Mouse (Mus musculus) limb, embryonic 14.5 days (tissue): ENCODE data around the gene Rnf5. TPM values are rescaled to one million over a fixed set of nuclear protein-coding genes. Genes with fewer than 3 reads are reported as not detected.
A peak's percentile ranks its signal among the peaks of the same experiment; 100 is the strongest.

Experiments used
- ATAC-seq: fragments of 200-750 bp; cut with Nextera tagmentation; 2 replicates; pipeline ENCODE4 v1.8.0; 2017; ENCODE audit warnings: low read depth, moderate number of reproducible peaks, moderate TSS enrichment; ENCODE audit not compliant: low FRiP score
- DNase-seq: peaks from one replicate; pipeline ENCODE4 v3.0.0-alpha.2; 2015; ENCODE audit warnings: low spot score
- H3K27ac ChIP-seq: fragments of 300-500 bp; sonication (generic); replicated peaks from 2 replicates; pipeline ENCODE4 v1.5.1; 2014; ENCODE audit warnings: low read depth, mild to moderate bottlenecking, low read length, moderate library complexity, mixed read lengths
- H3K27me3 ChIP-seq: fragments of 300-500 bp; sonication (generic); 2 replicates; pipeline ENCODE4 v1.6.1; 2014; ENCODE audit warnings: low read length, mixed read lengths; ENCODE audit not compliant: control insufficient read depth, insufficient read depth
- H3K36me3 ChIP-seq: fragments of 300-500 bp; sonication (generic); 2 replicates; pipeline ENCODE4 v1.6.1; 2014; ENCODE audit warnings: mild to moderate bottlenecking, low read length, moderate library complexity, mixed read lengths; ENCODE audit not compliant: control insufficient read depth, insufficient read depth
- H3K4me1 ChIP-seq: fragments of 300-500 bp; sonication (generic); 2 replicates; pipeline ENCODE4 v1.6.1; 2014; ENCODE audit warnings: antibody characterized with exemption, low read length, mixed read lengths; ENCODE audit not compliant: control insufficient read depth, insufficient read depth
- H3K4me2 ChIP-seq: fragments of 300-500 bp; sonication (generic); replicated peaks from 2 replicates; pipeline ENCODE4 v1.6.1; 2014; ENCODE audit warnings: low read depth, mild to moderate bottlenecking, low read length, moderate library complexity; ENCODE audit not compliant: severe bottlenecking
- H3K4me3 ChIP-seq: fragments of 300-500 bp; sonication (generic); replicated peaks from 2 replicates; pipeline ENCODE4 v1.5.1; 2014; ENCODE audit warnings: low read length
- H3K9ac ChIP-seq: fragments of 300-500 bp; sonication (generic); 2 replicates; pipeline ENCODE4 v1.6.1; 2014; ENCODE audit warnings: mild to moderate bottlenecking, low read depth, low read length, moderate library complexity; ENCODE audit not compliant: severe bottlenecking
- H3K9me3 ChIP-seq: fragments of 300-500 bp; sonication (generic); 2 replicates; pipeline ENCODE4 v1.6.1; 2016; ENCODE audit warnings: low read length; ENCODE audit not compliant: control insufficient read depth
- POLR2A ChIP-seq: fragments of 200-500 bp; IDR thresholded peaks from 2 replicates; pipeline ENCODE4 v1.8.0; 2012; ENCODE audit warnings: inconsistent platforms, mild to moderate bottlenecking, moderate library complexity, borderline replicate concordance; ENCODE audit not compliant: insufficient read depth, insufficient read length; ENCODE audit errors: extremely low read depth
- whole genome bisulfite sequencing: fragments of 180-500 bp; shearing (Covaris S2); extraction: QIAGEN DNeasy Blood & Tissue Kit; methylation state at CpG from one replicate; pipeline ENCODE4 v1.1.7; 2014; 5-methylcytosine and 5-hydroxymethylcytosine counted together
- polyA plus RNA-seq, 2 experiments: library from polyadenylated mRNA; depleted of rRNA in 1 of 2; stranded (reverse) in 1 of 2; unstranded in 1 of 2; fragments of >200 nt; fragmentation: Nextera tagmentation in 1 of 2; extraction: Ambion mirVana in 1 of 2; gene quantifications; 2 replicates each; pipeline versions ENCODE4 v1.2.1 to v1.2.3; 2012 to 2014

Rnf5 gene
- polyA plus RNA-seq, 2 experiments, result 79.5 to 103 TPM

- ATAC-seq, result no peak
- Histone ChIP-seq H3K9ac (no peak overlapping the region), H3K4me1 (peaks cover 5% of the 10 kb centered on the region; the same call in 1 of the 2 replicates), H3K27ac (no peak overlapping the region), H3K4me2 (no peak overlapping the region), H3K27me3 (no peaks in the 10 kb centered on the region), H3K36me3 (no peaks in the 10 kb centered on the region), H3K9me3 (no peaks in the 10 kb centered on the region), H3K4me3 (no peak overlapping the region)
- WGBS, result 19% methylated on average over 5 of the region's 5 CpGs
- no peak for DNase-seq
- TF ChIP-seq POLR2A, result no peak
These were observed 31.6 kb downstream of the Rnf5 start for GRCm38 (mm10) chr17:34571875-34572274.

GRCm38 (mm10) chr17:34569919-34570318 lies 33.6 kb downstream of the Rnf5 start:
- H3K4me2 ChIP-seq, result no peak overlapping the region
- 71% methylated on average over 4 of the region's 4 CpGs for WGBS
- no peak overlapping the region for H3K27ac ChIP-seq
- ATAC-seq (no peak), DNase-seq (no peak)
- H3K36me3 ChIP-seq, result no peaks in the 10 kb centered on the region
- H3K4me3 ChIP-seq, result no peak overlapping the region
- no peak for TF ChIP-seq POLR2A
- H3K27me3 ChIP-seq, result no peaks in the 10 kb centered on the region
- H3K9me3 ChIP-seq, result no peaks in the 10 kb centered on the region
- no peak overlapping the region for H3K9ac ChIP-seq
- H3K4me1 ChIP-seq, result no peaks in the 10 kb centered on the region

- 77% methylated on average over 13 of the region's 13 CpGs for WGBS
- H3K27me3 ChIP-seq, result no peaks in the 10 kb centered on the region
- no peaks in the 10 kb centered on the region for H3K36me3 ChIP-seq
- peaks cover 8% of the 10 kb centered on the region for H3K4me1 ChIP-seq
- no peak for TF ChIP-seq POLR2A
- no peak overlapping the region for H3K4me2 ChIP-seq
- no peak for ATAC-seq
- H3K9ac ChIP-seq, result no peak overlapping the region
- H3K9me3 ChIP-seq, result no peaks in the 10 kb centered on the region
- no peak overlapping the region for H3K4me3 ChIP-seq
- DNase-seq, result no peak
- H3K27ac ChIP-seq, result no peak overlapping the region
These were observed 35.1 kb downstream of the Rnf5 start for GRCm38 (mm10) chr17:34568421-34568820.

GRCm38 (mm10) chr17:34567311-34567710 lies 36.2 kb downstream of the Rnf5 start:
- no peak overlapping the region for H3K4me2 ChIP-seq
- ATAC-seq (no peak), DNase-seq (no peak)
- WGBS, result 64% methylated on average over 9 of the region's 9 CpGs
- no peak for TF ChIP-seq POLR2A
- no peak overlapping the region for H3K4me3 ChIP-seq
- peaks cover 8% of the 10 kb centered on the region for H3K4me1 ChIP-seq
- no peaks in the 10 kb centered on the region for H3K36me3 ChIP-seq
- no peaks in the 10 kb centered on the region for H3K27me3 ChIP-seq
- H3K27ac ChIP-seq, result no peak overlapping the region
- no peaks in the 10 kb centered on the region for H3K9me3 ChIP-seq
- H3K9ac ChIP-seq, result no peak overlapping the region

GRCm38 (mm10) chr17:34564796-34565195 lies 38.7 kb downstream of the Rnf5 start:
- WGBS, result 36% methylated on average over 3 of the region's 3 CpGs
- no peak overlapping the region for H3K4me3 ChIP-seq
- no peaks in the 10 kb centered on the region for H3K9me3 ChIP-seq
- no peak for ATAC-seq
- no peaks in the 10 kb centered on the region for H3K27me3 ChIP-seq
- no peak overlapping the region for H3K4me2 ChIP-seq
- 0 out of 2 replicates have a peak overlapping the region, but pooled peaks have one; percentile 22 for H3K9ac ChIP-seq
- H3K36me3 ChIP-seq, result no peaks in the 10 kb centered on the region
- peaks cover 8% of the 10 kb centered on the region for H3K4me1 ChIP-seq
- TF ChIP-seq POLR2A, result no peak
- no peak for DNase-seq
- 0 out of 2 replicates have a peak overlapping the region, but pooled peaks have one; percentile 7 for H3K27ac ChIP-seq

DNA sequence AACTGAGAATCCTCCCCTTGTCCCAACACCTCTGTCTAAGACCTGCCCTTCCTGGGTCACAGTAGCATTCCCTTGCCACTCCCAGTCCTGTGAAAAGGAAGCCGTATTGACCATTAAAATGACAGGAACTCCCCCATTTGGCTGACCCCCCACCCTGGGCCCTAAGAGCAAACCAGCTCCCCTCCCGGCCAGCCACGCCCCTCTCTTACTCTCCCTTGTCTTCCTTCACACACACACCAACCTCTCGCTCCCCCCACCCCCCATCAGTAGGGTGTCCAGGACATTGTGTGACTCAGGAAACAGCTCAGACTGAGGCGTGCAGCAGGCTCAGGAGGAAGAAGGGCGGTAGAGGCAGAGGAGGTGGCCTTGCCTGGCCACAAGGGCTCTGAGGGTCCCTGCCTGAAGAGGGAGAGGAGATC lies 39.5 kb downstream of the Rnf5 start, which contains the start of gene Notch4:
Gene Notch4, plus strand, starts transcription at position 266 of the 419 bp plus-strand sequence.
- no peak for TF ChIP-seq POLR2A
- Histone ChIP-seq H3K4me1 (peaks cover 8% of the 10 kb centered on the region), H3K27ac (0 out of 2 replicates have a peak within 1 kb of the TSS, but pooled peaks have one; percentile 7), H3K27me3 (no peaks in the 10 kb centered on the region), H3K9me3 (no peaks in the 10 kb centered on the region), H3K36me3 (no peaks in the 10 kb centered on the region), H3K4me2 (no peak within 1 kb of the TSS), H3K4me3 (no peak within 1 kb of the TSS; the same call in 1 of the 2 replicates), H3K9ac (peak within 1 kb of the TSS; percentile 22; the same call in 1 of the 2 replicates)
- DNase-seq (no peak), ATAC-seq (peak; percentile 47)
- 12% methylated on average over 6 of the region's 6 CpGs for WGBS
